Mouse (Mus musculus) lung, postnatal 0 days (tissue): ENCODE measurements around the gene Lrp1.
A peak's percentile ranks its signal among the peaks of the same experiment; 100 is the strongest.

ENCODE experiments used
- CTCF ChIP-seq: IDR thresholded peaks from 2 replicates; pipeline ENCODE4 v1.5.1; 2016; ENCODE audit warnings: antibody characterized with exemption, mild to moderate bottlenecking
- EP300 ChIP-seq: IDR thresholded peaks from 2 replicates; pipeline ENCODE4 v1.6.1; 2016; ENCODE audit warnings: antibody characterized with exemption, mild to moderate bottlenecking, control low read depth

GRCm38 (mm10) chr10:127622057-127622392 is 1.1 kb upstream of the Lrp1 start:
- TF ChIP-seq CTCF: peak; percentile 77
- TF ChIP-seq EP300: no peak; the same call in 1 of the 2 replicates
